In genomic region chr13:60513756-60514155, GRCm38 (mm10) we compare ENCODE assay signal across 22 mouse cellular contexts.
DNase-seq lines count a peak whose midpoint lies in the region; TF ChIP-seq lines count a peak whose summit lies in the region.
"Had no signal": no experiment of that assay in that cellular context is flagged by ENCODE, and none has a peak within 500 bp of the region (broad histone marks: within the 10 kb centered on the region; RNA-seq: fewer than 3 reads in every experiment).

No protein-coding gene starts in this region.

- WGBS in kidney, adult 2 months: 54% methylated on average over 7 of the region's 7 CpGs

- H3K27me3 ChIP-seq in kidney, adult 2 months (replicated peaks; ENCODE audit: control insufficient read depth, insufficient read depth, low read length): no peaks in the 10 kb centered on the region
- H3K27me3 ChIP-seq: embryonic facial prominence, embryonic 13.5 days; forebrain, embryonic 15.5 days; heart, embryonic 13.5 days; hindbrain, embryonic 15.5 days; limb, embryonic 13.5 days; lung, embryonic 15.5 days had no signal

- TF ChIP-seq CTCF in kidney, adult 2 months (conservative IDR thresholded peaks at IDR 0.05; ENCODE audit: insufficient read depth, insufficient read length, low read depth, low read length): no peak

- no peaks in the 10 kb centered on the region for H3K36me3 ChIP-seq in kidney, adult 2 months (ENCODE audit: control insufficient read depth, insufficient read depth, low read length)
- H3K36me3 ChIP-seq: embryonic facial prominence, embryonic 13.5 days; forebrain, embryonic 10.5 days; forebrain, embryonic 15.5 days; heart, embryonic 13.5 days; hindbrain, embryonic 10.5 days; hindbrain, embryonic 15.5 days; limb, embryonic 13.5 days; lung, embryonic 15.5 days had no signal

- intact Hi-C loops in left cerebral cortex, postnatal 25 days (cut with DNase I): loop anchor here (1.0 kb wide), 1 partner anchor 25 kb away; no protein-coding TSS in a partner anchor
- intact Hi-C loops in left cerebral cortex, postnatal 10 days (cut with DNase I): no loop called here

- DNase-seq in kidney, adult 2 months: peak; percentile 33
- no peak for DNase-seq in kidney, adult 18-20 months
- DNase-seq in left cerebral cortex, postnatal 25 days (ENCODE audit: low spot score in 2 of 2): peak; percentile 24 to 44
- DNase-seq in left cerebral cortex, postnatal 10 days (ENCODE audit: extremely low spot score in 1 of 2, low spot score in 2 of 2): no peak
- DNase-seq in right cerebral cortex, adult 18-20 months: peak; percentile 48
- DNase-seq in right cerebral cortex, postnatal 10 days (ENCODE audit: low spot score in 2 of 2): no peak
- no peak for DNase-seq in layer of hippocampus, adult 9-10 months (ENCODE audit: low spot score)
- DNase-seq: adrenal gland, postnatal 14 days; cerebellum, adult 11-12 months; cerebellum, adult 9-11 months; embryo, embryonic 11 days; heart, postnatal 10 days; spleen, adult 18-20 months; thymus, postnatal 14 days had no signal

- peaks cover 6% of the 10 kb centered on the region; the same call in 1 of the 2 replicates for H3K4me1 ChIP-seq in kidney, adult 2 months (ENCODE audit: control insufficient read depth, insufficient read depth, low read length)
- H3K4me1 ChIP-seq: embryonic facial prominence, embryonic 13.5 days; forebrain, embryonic 15.5 days; heart, embryonic 13.5 days; hindbrain, embryonic 15.5 days; limb, embryonic 13.5 days; lung, embryonic 15.5 days had no signal

- TF ChIP-seq POLR2A in kidney, adult 2 months (IDR thresholded peaks at IDR 0.05; ENCODE audit: low read depth, low read length): no peak

- no peak overlapping the region for H3K4me3 ChIP-seq in kidney, adult 2 months (ENCODE audit: insufficient read depth, low read depth, low read length)
- H3K4me3 ChIP-seq: embryonic facial prominence, embryonic 13.5 days; forebrain, embryonic 10.5 days; forebrain, embryonic 15.5 days; heart, embryonic 13.5 days; hindbrain, embryonic 10.5 days; hindbrain, embryonic 15.5 days; limb, embryonic 13.5 days; lung, embryonic 15.5 days had no signal

- H3K27ac ChIP-seq in kidney, adult 2 months (ENCODE audit: insufficient read depth, low read depth, low read length): peak overlapping the region; percentile 67; the same call in 1 of the 2 replicates
- H3K27ac ChIP-seq: embryonic facial prominence, embryonic 13.5 days; forebrain, embryonic 15.5 days; heart, embryonic 13.5 days; hindbrain, embryonic 10.5 days; hindbrain, embryonic 15.5 days; limb, embryonic 13.5 days; lung, embryonic 15.5 days had no signal

Comparison
In these comparisons a context has a peak if more than half of its experiments do, and no peak if none do; other contexts are left out.
1. DNase-seq: peak in kidney, adult 2 months (single experiment), left cerebral cortex, postnatal 25 days (2 of 2) and right cerebral cortex, adult 18-20 months (single experiment); none in kidney, adult 18-20 months (single experiment), left cerebral cortex, postnatal 10 days (0 of 2), right cerebral cortex, postnatal 10 days (0 of 2) and layer of hippocampus, adult 9-10 months (single experiment).